Mouse (Mus musculus): Measurements from ENCODE around the gene Shc4. TPM values are rescaled to one million over a fixed set of nuclear protein-coding genes. Genes with fewer than 3 reads are reported as not detected.

Gene Shc4
- total RNA-seq (2021): 1 to 10 TPM; 2.6 to 3.2 TPM
- long read RNA-seq, experiment 1, full-length matches to known transcripts: 2 of 6 reads
- long read RNA-seq, experiment 1, partial matches to known transcripts: 0 of 6 reads
- long read RNA-seq, experiment 1, other reads (novel, unspliced or antisense): 4 of 6 reads
- long read RNA-seq, experiment 2, partial matches to known transcripts: 0 of 1 reads
- long read RNA-seq, experiment 2, other reads (novel, unspliced or antisense): 1 of 1 reads

- DNase-seq: peak; percentile 63
These were observed at the start of gene Shc4 for GRCm38 (mm10) chr2:125724086-125724430. Shc4 (minus strand) TSS chr2:125724148.

- DNase-seq: peak; percentile 29
These were observed 41.1 kb upstream of the Shc4 start for GRCm38 (mm10) chr2:125765029-125765428.

GRCm38 (mm10) chr2:125764531-125764930 lies 40.6 kb upstream of the Shc4 start:
- no peak for DNase-seq

GRCm38 (mm10) chr2:125749330-125749729 lies 25.4 kb upstream of the Shc4 start:
- DNase-seq: no peak

- no peak for DNase-seq
These were observed 15.4 kb upstream of the Shc4 start for GRCm38 (mm10) chr2:125739338-125739737.

GRCm38 (mm10) chr2:125738718-125739117 lies 14.8 kb upstream of the Shc4 start:
- no peak for DNase-seq

GRCm38 (mm10) chr2:125736025-125736343 lies 12.0 kb upstream of the Shc4 start:
- no peak for DNase-seq

GRCm38 (mm10) chr2:125735333-125736024 lies 11.5 kb upstream of the Shc4 start:
- no peak for DNase-seq

- DNase-seq: no peak
These were observed 10.8 kb upstream of the Shc4 start for GRCm38 (mm10) chr2:125734741-125735140.

GRCm38 (mm10) chr2:125731763-125732560 lies 8.0 kb upstream of the Shc4 start:
- peak; percentile 99 for DNase-seq

GRCm38 (mm10) chr2:125724546-125725114 lies 682 bp upstream of the Shc4 start:
- peak; percentile 18 for DNase-seq

GRCm38 (mm10) chr2:125723408-125724085 lies 401 bp downstream of the Shc4 start:
- peak; percentile 74 for DNase-seq

- DNase-seq: no peak
These were observed 901 bp downstream of the Shc4 start for GRCm38 (mm10) chr2:125723086-125723407.

- DNase-seq: no peak
These were observed 7.3 kb downstream of the Shc4 start for GRCm38 (mm10) chr2:125716599-125716998.

GRCm38 (mm10) chr2:125706510-125706921 lies 17.4 kb downstream of the Shc4 start:
- peak; percentile 59 for DNase-seq

- DNase-seq: no peak
These were observed 18.9 kb downstream of the Shc4 start for GRCm38 (mm10) chr2:125704907-125705631.

GRCm38 (mm10) chr2:125702851-125703250 lies 21.1 kb downstream of the Shc4 start:
- DNase-seq: no peak

- peak; percentile 52 for DNase-seq
These were observed 22.3 kb downstream of the Shc4 start for GRCm38 (mm10) chr2:125701606-125702005.

- peak; percentile 31 for DNase-seq
These were observed 27.7 kb downstream of the Shc4 start for GRCm38 (mm10) chr2:125696219-125696618.

- no peak for DNase-seq
These were observed 29.1 kb downstream of the Shc4 start for GRCm38 (mm10) chr2:125694798-125695197.

GRCm38 (mm10) chr2:125692010-125692409 lies 31.9 kb downstream of the Shc4 start:
- no peak for DNase-seq
